Mouse (Mus musculus) CH12.LX (cell line): ENCODE results near the gene Gtf3c1.

Experiments used
- CHD2 ChIP-seq: IDR thresholded peaks from 2 replicates; pipeline ENCODE4 v1.6.1; 2011; ENCODE audit warnings: low read length, improper control_type of control experiment
- CTCF ChIP-seq, 2 experiments: IDR thresholded peaks in 1 of 2; conservative IDR thresholded peaks in 1 of 2; 2 replicates each; pipeline ENCODE4 v1.5.1; 2011 to 2012; ENCODE audit warnings: low read depth in 2 of 2, low read length in 2 of 2, improper control_type of control experiment in 1 of 2, inconsistent platforms in 1 of 2, mild to moderate bottlenecking in 1 of 2, moderate library complexity in 1 of 2
- EP300 ChIP-seq: IDR thresholded peaks from 2 replicates; pipeline ENCODE4 v1.6.1; 2011; ENCODE audit warnings: low read length, improper control_type of control experiment
- HCFC1 ChIP-seq: IDR thresholded peaks from 2 replicates; pipeline ENCODE4 v1.6.1; 2012; ENCODE audit warnings: low read depth, mild to moderate bottlenecking, inconsistent platforms, low read length, improper control_type of control experiment
- NRF1 ChIP-seq: IDR thresholded peaks from 2 replicates; pipeline ENCODE4 v1.6.1; 2014; ENCODE audit warnings: low read depth, mild to moderate bottlenecking, inconsistent platforms, low read length, improper control_type of control experiment, moderate library complexity
- POLR2A ChIP-seq: IDR thresholded peaks from 2 replicates; pipeline ENCODE4 v1.6.1; 2011; ENCODE audit warnings: low read depth, mild to moderate bottlenecking, improper control_type of control experiment, low read length
- RCOR1 ChIP-seq: conservative IDR thresholded peaks from 2 replicates; pipeline ENCODE4 v1.6.1; 2012; ENCODE audit warnings: low read depth, mild to moderate bottlenecking, inconsistent platforms, low read length, improper control_type of control experiment
- TBP ChIP-seq: conservative IDR thresholded peaks from 2 replicates; pipeline ENCODE4 v1.6.1; 2011; ENCODE audit warnings: low read depth, low read length, improper control_type of control experiment

DNA sequence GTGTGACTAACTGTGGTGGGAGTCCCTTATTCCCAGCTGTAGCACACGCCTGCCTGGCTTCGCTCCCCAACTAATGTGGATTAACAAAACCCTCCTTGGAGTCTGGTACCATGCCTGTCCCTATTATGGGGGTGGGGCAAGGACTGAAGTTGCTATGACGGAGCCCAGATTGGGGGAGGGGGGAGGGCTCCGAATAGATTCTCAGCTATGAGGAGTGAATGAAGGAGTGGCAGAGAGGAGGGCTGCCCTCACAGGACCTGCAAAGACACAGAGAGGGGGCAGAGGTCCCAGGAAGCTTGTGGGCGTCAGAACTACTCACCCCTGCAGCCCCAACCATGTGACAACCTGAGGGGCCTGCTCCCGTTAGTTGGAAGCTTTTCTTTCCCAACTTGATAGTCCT is 69.2 kb downstream of the Gtf3c1 start:
- no peak for TF ChIP-seq NRF1
- TF ChIP-seq CHD2: peak; percentile 36; the same call in 1 of the 2 replicates
- no peak for TF ChIP-seq EP300
- no peak for TF ChIP-seq CTCF (conservative IDR thresholded peaks at IDR 0.05 in 1 of 2, IDR thresholded peaks at IDR 0.05 in 1 of 2; ENCODE audit: low read depth in 2 of 2, low read length in 2 of 2)
- no peak for TF ChIP-seq RCOR1
- no peak for TF ChIP-seq HCFC1
- 0 out of 2 replicates have a peak, but pooled peaks have one; percentile 19 for TF ChIP-seq TBP
- no peak for TF ChIP-seq POLR2A
